Mouse (Mus musculus) embryonic facial prominence, embryonic 11.5 days (tissue): ENCODE measurements around the gene Sae1. TPM values are rescaled to one million over a fixed set of nuclear protein-coding genes. Genes with fewer than 3 reads are reported as not detected.
A peak's percentile ranks its signal among the peaks of the same experiment; 100 is the strongest.

Experiments
- ATAC-seq: fragments of 200-750 bp; cut with Nextera tagmentation; replicated peaks from 2 replicates; pipeline ENCODE4 v1.8.0; 2017; ENCODE audit warnings: low read depth; ENCODE audit not compliant: insufficient number of reproducible peaks, low FRiP score, low TSS enrichment
- DNase-seq: peaks from one replicate; pipeline ENCODE4 v3.0.0-alpha.2; 2015; ENCODE audit warnings: low spot score
- H3K27ac ChIP-seq: fragments of 300-500 bp; sonication (generic); replicated peaks from 2 replicates; pipeline ENCODE4 v1.5.1; 2014; ENCODE audit warnings: mild to moderate bottlenecking, low read depth, low read length, control low read depth
- H3K27me3 ChIP-seq: fragments of 300-500 bp; sonication (generic); 2 replicates; pipeline ENCODE4 v1.6.1; 2014; ENCODE audit warnings: mild to moderate bottlenecking, low read length, moderate library complexity, mixed read lengths; ENCODE audit not compliant: control insufficient read depth, insufficient read depth
- H3K36me3 ChIP-seq: fragments of 300-500 bp; sonication (generic); replicated peaks from 2 replicates; pipeline ENCODE4 v1.6.1; 2014; ENCODE audit warnings: low read depth, mild to moderate bottlenecking, low read length, moderate library complexity, mixed read lengths; ENCODE audit not compliant: control insufficient read depth, insufficient read depth
- H3K4me1 ChIP-seq: fragments of 300-500 bp; sonication (generic); 2 replicates; pipeline ENCODE4 v1.6.1; 2014; ENCODE audit warnings: low read length, mixed read lengths; ENCODE audit not compliant: control insufficient read depth, insufficient read depth
- H3K4me2 ChIP-seq: fragments of 300-500 bp; sonication (generic); 2 replicates; pipeline ENCODE4 v1.6.1; 2014; ENCODE audit warnings: low read depth, mild to moderate bottlenecking, control low read depth, low read length, moderate library complexity
- H3K4me3 ChIP-seq: fragments of 300-500 bp; sonication (generic); 2 replicates; pipeline ENCODE4 v1.5.1; 2014; ENCODE audit warnings: low read depth, low read length, control low read depth
- H3K9ac ChIP-seq: fragments of 300-500 bp; sonication (generic); replicated peaks from 2 replicates; pipeline ENCODE4 v1.6.1; 2014; ENCODE audit warnings: mild to moderate bottlenecking, control low read depth, low read length
- H3K9me3 ChIP-seq: fragments of 300-500 bp; sonication (generic); replicated peaks from 2 replicates; pipeline ENCODE4 v1.6.1; 2016; ENCODE audit warnings: mild to moderate bottlenecking, low read length, inconsistent platforms, mixed read lengths; ENCODE audit not compliant: control insufficient read depth
- WGBS: fragments of 180-500 bp; shearing (Covaris S2); extraction: QIAGEN DNeasy Blood & Tissue Kit; methylation state at CpG from one replicate; pipeline ENCODE4 v1.1.7; 2014; 5-methylcytosine and 5-hydroxymethylcytosine counted together
- polyA plus RNA-seq: library from polyadenylated mRNA; unstranded; fragments of >200 nt; fragmentation: Nextera tagmentation; extraction: Ambion mirVana; gene quantifications from 2 replicates; pipeline ENCODE4 v1.2.1, GENCODE M21; 2014

The Sae1 gene
- polyA plus RNA-seq, 1 experiment from 2014 or later: 434 TPM

DNA sequence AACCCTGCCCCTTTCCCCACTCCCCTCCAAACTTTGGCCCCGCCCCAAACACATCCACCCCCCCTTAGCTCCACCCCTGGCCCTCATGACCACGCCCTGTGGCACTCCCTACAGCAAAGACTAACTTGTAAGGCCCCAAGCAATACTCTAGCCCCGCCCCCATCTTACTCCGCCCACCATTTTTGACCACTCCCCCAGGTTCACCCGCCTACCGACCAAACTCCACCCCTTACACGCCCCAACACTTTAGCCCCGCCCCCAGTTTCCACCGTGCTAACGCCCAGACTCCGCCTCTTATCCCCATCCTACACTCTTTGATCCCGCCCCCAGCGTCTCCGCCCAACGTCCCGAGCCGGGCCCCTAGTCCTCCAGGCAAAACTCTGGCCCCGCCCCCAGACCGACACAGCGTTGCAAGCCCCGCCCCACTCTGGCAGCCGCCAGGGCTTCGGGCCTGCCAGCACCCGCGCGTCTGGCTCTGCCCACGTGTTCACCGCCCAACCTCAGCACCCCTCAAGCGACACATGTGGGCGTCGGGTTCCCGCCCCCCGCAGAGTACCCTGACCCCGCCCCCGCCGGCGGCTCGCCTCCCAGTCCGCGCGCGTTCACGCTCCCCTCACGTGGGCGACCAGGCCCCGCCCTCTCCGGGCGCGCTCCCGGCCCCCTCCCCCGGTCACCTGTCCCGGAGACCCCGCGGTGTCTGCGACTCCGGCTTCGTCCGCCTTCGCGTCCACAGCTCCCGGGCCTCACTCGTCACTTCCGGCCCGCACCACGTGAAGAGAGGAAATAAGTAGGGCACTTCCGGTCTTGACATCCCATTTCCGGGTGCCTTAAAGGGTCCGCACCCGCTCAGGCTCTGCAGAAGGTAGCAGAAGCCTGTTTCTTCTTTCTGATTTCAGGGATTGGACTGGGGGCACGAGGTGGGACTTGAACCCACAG, 101.3 kb downstream of the Sae1 start, which contains the start of gene Ccdc9:
TSS of gene Ccdc9 (minus strand) at position 770 of the 936 bp plus-strand sequence.
- H3K9ac ChIP-seq: peak within 1 kb of the TSS; percentile 64
- 1% methylated on average over 57 of the region's 70 CpGs for WGBS
- no peaks in the 10 kb centered on the region for H3K27me3 ChIP-seq
- peaks cover 7% of the 10 kb centered on the region; the same call in 1 of the 2 replicates for H3K36me3 ChIP-seq
- peak within 1 kb of the TSS; percentile 55 for H3K4me2 ChIP-seq
- H3K4me1 ChIP-seq: no peaks in the 10 kb centered on the region
- ATAC-seq (peak; percentile 86), DNase-seq (peak; percentile 99)
- peak within 1 kb of the TSS; percentile 53 for H3K4me3 ChIP-seq
- H3K9me3 ChIP-seq: no peaks in the 10 kb centered on the region
- H3K27ac ChIP-seq: peak within 1 kb of the TSS; percentile 74

DNA sequence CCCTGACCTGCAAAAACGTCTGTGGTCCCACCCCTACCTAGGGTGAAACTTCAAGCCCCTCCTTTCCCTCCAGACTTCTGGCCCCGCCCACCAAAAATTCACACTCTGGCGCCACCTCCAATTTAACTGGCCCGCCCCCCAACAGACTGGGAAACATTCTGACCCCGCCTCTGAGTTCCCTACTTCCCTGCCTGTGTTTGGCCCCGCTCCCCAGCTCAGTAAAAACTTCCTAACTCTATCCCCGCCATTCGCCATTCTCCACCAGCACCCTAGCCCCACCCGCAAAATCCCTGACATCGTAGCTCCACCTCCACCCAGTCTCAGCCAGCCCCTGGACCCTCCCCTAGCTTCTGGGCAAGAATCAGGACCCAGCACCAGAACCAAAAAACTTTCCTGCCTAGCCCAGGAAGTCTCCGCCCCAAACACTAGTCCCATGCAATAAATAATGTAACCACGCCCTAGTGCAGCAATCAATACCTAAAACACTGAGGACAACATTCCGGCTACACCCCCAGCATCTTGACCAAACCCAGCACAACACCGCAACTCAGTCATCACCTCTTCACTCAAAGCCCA, 102.1 kb downstream of the Sae1 start:
- H3K9me3 ChIP-seq: no peaks in the 10 kb centered on the region
- ATAC-seq (peak; percentile 66), DNase-seq (peak; percentile 60)
- H3K4me1 ChIP-seq: no peaks in the 10 kb centered on the region
- WGBS: 2% methylated on average over 14 of the region's 14 CpGs
- H3K36me3 ChIP-seq: peaks cover 7% of the 10 kb centered on the region; the same call in 1 of the 2 replicates
- H3K27me3 ChIP-seq: no peaks in the 10 kb centered on the region
- H3K4me3 ChIP-seq: peak overlapping the region; percentile 53
- H3K27ac ChIP-seq: 0 out of 2 replicates have a peak overlapping the region, but pooled peaks have one; percentile 13
- peak overlapping the region; percentile 28 for H3K9ac ChIP-seq
- peak overlapping the region; percentile 55 for H3K4me2 ChIP-seq

DNA sequence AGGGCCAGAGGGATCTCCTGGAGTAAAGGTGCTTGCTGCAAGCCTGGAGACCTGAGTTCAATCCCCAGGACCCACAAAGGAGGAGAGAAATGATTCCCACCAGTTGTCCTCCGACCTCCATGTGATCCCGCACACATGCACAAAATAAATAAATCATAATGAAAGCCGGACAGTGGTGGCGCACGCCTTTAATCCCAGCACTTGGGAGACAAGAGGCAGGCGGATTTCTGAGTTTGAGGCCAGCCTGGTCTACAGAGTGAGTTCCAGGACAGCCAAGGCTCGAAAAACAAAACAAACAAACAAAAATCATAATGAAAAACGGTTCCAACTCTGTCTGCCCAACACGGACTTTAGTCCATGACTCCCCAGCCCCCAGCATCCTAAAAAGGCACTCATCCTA, 102.7 kb downstream of the Sae1 start:
- Histone ChIP-seq H3K27me3 (no peaks in the 10 kb centered on the region), H3K27ac (no peak overlapping the region), H3K4me3 (peak overlapping the region; percentile 53), H3K36me3 (peaks cover 7% of the 10 kb centered on the region; the same call in 1 of the 2 replicates), H3K4me2 (no peak overlapping the region), H3K4me1 (no peaks in the 10 kb centered on the region), H3K9me3 (no peaks in the 10 kb centered on the region), H3K9ac (no peak overlapping the region)
- DNase-seq: no peak
- no peak for ATAC-seq
- whole genome bisulfite sequencing: 72% methylated on average over 9 of the region's 9 CpGs

DNA sequence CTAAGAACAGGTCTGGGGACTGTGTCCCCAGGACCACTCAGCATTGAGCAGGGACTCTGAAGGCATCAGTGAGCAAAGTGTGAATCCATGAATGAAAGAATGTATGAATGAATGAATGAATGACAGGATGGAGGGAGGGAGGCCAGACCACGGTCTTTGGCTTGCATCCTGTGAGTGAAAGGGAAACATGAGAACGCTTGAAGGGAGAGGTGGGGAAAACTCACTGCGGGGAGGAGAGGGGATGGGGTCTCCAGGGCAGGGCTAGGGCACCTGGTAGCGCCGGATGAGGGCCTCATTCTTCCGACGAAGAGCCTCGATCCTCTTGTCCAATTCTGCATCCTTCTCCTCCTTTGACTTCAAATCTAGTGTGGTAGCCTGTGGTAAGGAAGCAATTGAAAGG, 103.6 kb downstream of the Sae1 start:
- Histone ChIP-seq H3K4me1 (no peaks in the 10 kb centered on the region), H3K9ac (no peak overlapping the region; the same call in 1 of the 2 replicates), H3K27me3 (no peaks in the 10 kb centered on the region), H3K4me3 (no peak overlapping the region), H3K36me3 (peaks cover 7% of the 10 kb centered on the region; the same call in 1 of the 2 replicates), H3K27ac (no peak overlapping the region), H3K4me2 (no peak overlapping the region), H3K9me3 (no peaks in the 10 kb centered on the region)
- ATAC-seq (no peak), DNase-seq (no peak)
- WGBS: 89% methylated on average over 8 of the region's 8 CpGs

DNA sequence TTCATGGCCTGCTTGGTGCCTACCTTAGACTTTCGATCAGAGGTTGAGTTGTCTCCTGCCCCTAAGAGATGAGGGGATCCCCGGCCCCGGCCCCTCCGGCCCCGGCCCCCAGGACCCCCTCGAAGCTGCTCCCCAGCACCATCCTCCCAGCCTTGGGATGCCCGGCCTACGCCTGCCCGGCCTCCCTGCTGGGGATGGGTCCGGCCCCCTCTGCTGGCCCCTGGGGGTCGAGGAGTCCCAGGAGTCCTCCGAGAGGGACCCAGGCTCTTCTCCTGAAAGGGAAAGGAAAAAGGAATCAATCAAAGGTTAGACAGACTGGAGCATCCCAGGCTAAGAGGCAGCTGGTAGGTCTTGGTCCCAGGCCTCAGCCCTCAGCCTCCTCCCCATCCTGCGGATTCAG, 105.3 kb downstream of the Sae1 start:
- ATAC-seq: no peak
- no peaks in the 10 kb centered on the region for H3K27me3 ChIP-seq
- H3K9ac ChIP-seq: no peak overlapping the region
- H3K4me1 ChIP-seq: no peaks in the 10 kb centered on the region
- no peak overlapping the region for H3K4me2 ChIP-seq
- WGBS: 96% methylated on average over 13 of the region's 13 CpGs
- H3K27ac ChIP-seq: no peak overlapping the region
- H3K36me3 ChIP-seq: peaks cover 7% of the 10 kb centered on the region; the same call in 1 of the 2 replicates
- H3K4me3 ChIP-seq: no peak overlapping the region
- no peaks in the 10 kb centered on the region for H3K9me3 ChIP-seq
- no peak for DNase-seq

DNA sequence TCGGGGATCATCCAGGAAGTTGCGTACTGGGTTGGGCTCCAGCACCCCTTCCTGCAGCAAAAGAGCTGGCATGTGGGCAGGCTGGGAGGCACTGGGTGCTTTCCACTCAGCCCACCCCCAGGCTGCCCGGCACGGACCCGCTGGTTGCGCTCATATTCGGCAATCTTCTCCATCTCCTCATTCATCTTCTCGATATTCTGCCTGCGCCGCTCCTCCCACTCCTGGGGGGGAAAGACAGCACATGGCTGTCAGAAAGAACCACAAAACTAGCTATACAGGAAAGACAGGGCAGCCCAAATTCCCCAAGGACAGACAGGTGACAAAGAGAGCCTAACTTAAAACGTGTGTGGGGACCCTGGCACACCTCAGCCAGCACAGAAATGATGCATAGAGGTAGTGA, 106.9 kb downstream of the Sae1 start:
- no peaks in the 10 kb centered on the region for H3K4me1 ChIP-seq
- H3K27ac ChIP-seq: no peak overlapping the region
- H3K27me3 ChIP-seq: no peaks in the 10 kb centered on the region
- H3K4me2 ChIP-seq: no peak overlapping the region
- DNase-seq (no peak), ATAC-seq (no peak)
- no peaks in the 10 kb centered on the region for H3K9me3 ChIP-seq
- H3K4me3 ChIP-seq: no peak overlapping the region
- 89% methylated on average over 11 of the region's 11 CpGs for WGBS
- peaks cover 7% of the 10 kb centered on the region for H3K36me3 ChIP-seq
- no peak overlapping the region for H3K9ac ChIP-seq

DNA sequence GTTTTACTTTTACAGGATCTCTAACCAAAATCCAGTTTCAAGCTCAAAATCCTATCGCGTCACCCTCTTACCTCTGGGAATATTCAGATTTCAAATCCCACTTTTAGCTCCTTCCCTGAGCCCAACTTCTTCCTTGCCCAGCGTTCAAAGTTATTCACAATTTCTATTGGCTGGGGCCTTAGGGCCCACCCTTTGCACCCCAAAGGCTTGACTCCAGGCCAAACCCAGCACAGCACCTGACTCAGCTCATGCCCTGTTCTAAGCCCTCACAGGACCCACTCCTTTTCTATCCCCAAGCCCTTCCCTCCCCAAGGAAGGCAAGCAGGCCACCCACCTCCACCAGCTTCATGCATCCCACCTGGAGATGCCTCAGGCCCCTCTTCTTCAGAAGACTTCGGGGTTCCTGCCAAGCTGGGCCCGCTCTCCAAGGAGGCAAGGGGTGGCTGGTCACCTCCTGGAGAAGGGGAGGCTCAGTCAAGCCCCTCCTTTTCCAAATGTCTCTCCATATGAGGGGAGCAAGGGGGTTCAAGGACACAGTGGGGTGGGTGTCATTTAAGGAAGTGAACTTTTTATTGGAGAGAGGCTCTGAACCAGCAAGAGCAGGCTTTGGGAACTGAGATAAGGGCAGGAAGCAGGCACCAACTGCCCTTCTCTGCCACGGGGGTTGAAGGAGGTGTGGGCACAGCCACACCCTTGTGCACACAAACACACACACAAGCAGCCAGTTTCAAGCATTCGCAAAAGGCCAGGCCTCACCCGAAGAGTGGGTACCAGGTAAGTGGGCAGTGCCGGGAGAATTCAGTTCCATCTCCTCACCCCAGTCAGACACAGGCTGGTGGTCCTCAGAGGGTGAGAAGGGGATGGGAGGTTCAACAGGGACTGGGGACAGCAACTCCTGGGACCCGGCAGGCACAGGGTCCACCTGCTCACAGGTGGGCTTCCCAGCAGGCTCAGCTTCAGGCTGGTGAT, 112.4 kb downstream of the Sae1 start:
- ATAC-seq (no peak), DNase-seq (no peak)
- Histone ChIP-seq H3K4me2 (no peak overlapping the region), H3K36me3 (no peaks in the 10 kb centered on the region; the same call in none of the 2 replicates), H3K9ac (no peak overlapping the region), H3K4me1 (peaks cover 8% of the 10 kb centered on the region), H3K4me3 (no peak overlapping the region), H3K27me3 (no peaks in the 10 kb centered on the region), H3K27ac (no peak overlapping the region), H3K9me3 (no peaks in the 10 kb centered on the region)
- 86% methylated on average over 10 of the region's 10 CpGs for WGBS
